Mouse (Mus musculus) lung, postnatal 36 days (tissue): ENCODE data around the gene Bcs1l.

Experiments used
- DNase-seq: peaks from one replicate; pipeline ENCODE4 v3.0.0; 2022; ENCODE audit warnings: mixed read lengths

The Bcs1l gene

GRCm38 (mm10) chr1:74587773-74588445, at the start of gene Bcs1l, which contains the start of gene Zfp142:
TSS of gene Bcs1l (plus strand) at chr1:74588289.
TSS of gene Zfp142 (minus strand) at chr1:74588246.
- DNase-seq, result peak; percentile 99

- no peak for DNase-seq
Measured at GRCm38 (mm10) chr1:74538650-74539049, 49.4 kb upstream of the Bcs1l start.

- DNase-seq, result peak; percentile 25
Measured at GRCm38 (mm10) chr1:74542451-74542961, 45.6 kb upstream of the Bcs1l start, which contains the start of gene Plcd4. TSS of gene Plcd4 (plus strand) at chr1:74542888.

- DNase-seq, result no peak
Measured at GRCm38 (mm10) chr1:74544184-74544583, 43.9 kb upstream of the Bcs1l start, which contains the start of gene Usp37. TSS of gene Usp37 (minus strand) at chr1:74544284.

- no peak for DNase-seq
Measured at GRCm38 (mm10) chr1:74559061-74559460, 29.0 kb upstream of the Bcs1l start.

- no peak for DNase-seq
Measured at GRCm38 (mm10) chr1:74565834-74566233, 22.3 kb upstream of the Bcs1l start.

GRCm38 (mm10) chr1:74569739-74570719, 18.1 kb upstream of the Bcs1l start:
- DNase-seq, result no peak

- no peak for DNase-seq
Measured at GRCm38 (mm10) chr1:74582621-74583020, 5.5 kb upstream of the Bcs1l start.

- no peak for DNase-seq
Measured at GRCm38 (mm10) chr1:74584616-74585398, 3.3 kb upstream of the Bcs1l start.

- DNase-seq, result no peak
Measured at GRCm38 (mm10) chr1:74587233-74587772, 786 bp upstream of the Bcs1l start.

- no peak for DNase-seq
Measured at GRCm38 (mm10) chr1:74594434-74594833, 6.3 kb downstream of the Bcs1l start.

- DNase-seq, result peak; percentile 3
Measured at GRCm38 (mm10) chr1:74600501-74601266, 12.6 kb downstream of the Bcs1l start.

GRCm38 (mm10) chr1:74601267-74601962, 13.3 kb downstream of the Bcs1l start, which contains the start of the genes Rnf25 and Stk36:
TSS of gene Rnf25 (minus strand) at chr1:74601397.
TSS of gene Stk36 (plus strand) at chr1:74601445.
- peak; percentile 95 for DNase-seq

- DNase-seq, result peak; percentile 85
Measured at GRCm38 (mm10) chr1:74624183-74624582, 36.1 kb downstream of the Bcs1l start.

GRCm38 (mm10) chr1:74626076-74626475, 38.0 kb downstream of the Bcs1l start:
- DNase-seq, result peak; percentile 38

GRCm38 (mm10) chr1:74628001-74628400, 39.9 kb downstream of the Bcs1l start:
- DNase-seq, result no peak

- no peak for DNase-seq
Measured at GRCm38 (mm10) chr1:74632734-74633133, 44.6 kb downstream of the Bcs1l start.
